Mouse (Mus musculus): Measurements from ENCODE around the gene Lhb. TPM values are rescaled to one million over a fixed set of nuclear protein-coding genes. Genes with fewer than 3 reads are reported as not detected.
"Not testable (repeated sequence)": the region's sequence is repeated elsewhere in the genome, so short reads cannot be mapped to it uniquely, and the experiment has no call there.

Gene Lhb
- polyA plus RNA-seq, 1 experiment from 2014 or later: 1.5 TPM

DNA sequence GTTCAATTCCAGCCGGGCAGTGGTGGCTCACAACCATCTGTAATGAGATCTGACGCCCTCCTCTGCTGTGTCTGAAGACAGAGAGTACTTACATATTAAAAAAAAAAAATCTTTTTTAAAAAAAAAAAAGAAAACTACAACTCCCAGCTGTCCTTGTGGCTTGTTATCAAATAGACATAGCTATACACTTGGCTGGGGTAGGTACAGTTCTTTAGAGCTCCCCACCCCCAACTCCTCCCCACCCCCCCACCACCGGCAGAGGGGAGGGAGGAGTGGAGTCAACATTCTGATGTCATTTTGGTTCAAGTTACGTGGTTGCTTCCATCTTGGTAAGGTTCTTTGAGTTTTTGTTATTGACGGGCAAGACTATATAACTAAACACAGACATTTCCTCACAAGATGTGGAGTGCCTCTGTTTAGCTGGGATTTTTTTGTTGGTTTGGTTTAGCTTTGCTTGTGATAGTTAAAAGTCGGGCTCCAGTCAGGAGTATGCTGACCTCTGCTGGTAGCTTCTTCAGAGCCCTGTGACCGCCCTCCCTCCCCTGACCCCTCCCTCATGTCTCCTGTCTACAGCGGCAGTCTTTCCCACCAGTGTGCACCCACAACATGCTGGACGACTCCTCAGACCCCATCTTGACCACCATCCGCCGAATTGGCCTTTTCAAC, 26.8 kb downstream of the Lhb start:
- Histone ChIP-seq H3K36me3 (peaks cover 73% of the 10 kb centered on the region), H3K27ac (no peak overlapping the region), H3K4me1 (replicated peaks) (0 out of 2 replicates have a peak, but pooled peaks cover 3% of the 10 kb centered on the region), H3K27me3 (ENCODE audit: insufficient read depth, poor library complexity, severe bottlenecking) (no peaks in the 10 kb centered on the region), H3K9me3 (no peaks in the 10 kb centered on the region), H3K4me3 (no peak overlapping the region)
- peak; percentile 32 for DNase-seq (ENCODE audit: low spot score)
- WGBS: 32% methylated on average over 11 of the region's 11 CpGs

DNA sequence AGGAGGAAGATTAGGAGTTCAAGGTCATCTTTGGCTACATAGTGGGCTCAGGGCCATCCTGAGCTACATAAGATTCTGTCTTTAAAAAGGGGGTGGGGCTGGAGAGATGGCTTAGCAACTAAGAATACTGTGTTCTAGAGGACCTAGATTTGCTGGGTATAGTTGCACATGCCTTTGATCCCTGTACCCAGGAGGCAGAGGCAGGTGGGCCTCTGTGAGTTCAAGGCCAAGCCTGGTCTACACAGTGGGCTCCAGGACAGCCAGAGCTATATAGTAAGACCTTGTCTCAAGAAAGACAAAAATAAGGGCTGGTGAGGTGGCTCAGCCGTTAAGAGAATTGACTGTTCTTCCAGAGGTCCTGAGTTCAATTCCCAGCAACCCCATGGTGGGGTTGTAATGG, 29.4 kb downstream of the Lhb start:
- Histone ChIP-seq H3K27me3 (ENCODE audit: insufficient read depth, poor library complexity, severe bottlenecking) (no peaks in the 10 kb centered on the region), H3K36me3 (peaks cover 71% of the 10 kb centered on the region), H3K4me1 (replicated peaks) (0 out of 2 replicates have a peak, but pooled peaks cover 3% of the 10 kb centered on the region), H3K27ac (no peak overlapping the region), H3K9me3 (no peaks in the 10 kb centered on the region), H3K4me3 (no peak overlapping the region)
- WGBS: 94% methylated on average over 1 of the region's 1 CpGs
- no peak for DNase-seq (ENCODE audit: low spot score)

DNA sequence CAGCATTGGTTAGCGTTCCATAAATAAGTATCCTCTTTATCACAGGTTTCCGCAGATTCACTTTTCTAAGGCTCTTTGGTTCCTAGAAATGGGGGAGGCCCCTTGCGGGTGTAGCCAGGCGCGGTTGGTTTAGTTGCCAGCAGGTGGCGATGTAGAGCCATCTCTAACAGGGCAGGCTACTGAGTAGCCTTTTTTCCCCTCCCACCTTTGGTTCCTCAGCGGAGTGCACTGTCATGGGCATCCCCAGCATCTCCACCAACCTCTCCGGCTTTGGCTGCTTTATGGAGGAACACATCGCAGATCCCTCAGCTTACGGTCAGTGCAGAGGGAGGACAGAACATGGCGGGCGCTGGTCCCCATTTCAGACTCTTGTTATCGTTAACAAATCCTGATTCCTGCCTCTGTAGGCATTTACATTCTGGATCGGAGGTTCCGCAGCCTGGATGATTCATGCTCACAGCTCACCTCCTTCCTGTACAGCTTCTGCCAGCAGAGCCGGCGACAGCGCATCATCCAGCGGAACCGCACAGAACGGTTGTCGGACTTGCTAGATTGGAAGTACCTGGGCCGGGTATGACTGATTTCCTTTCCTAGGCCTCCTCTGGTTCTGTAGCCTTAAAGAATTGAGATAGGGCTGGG, 30.8 kb downstream of the Lhb start:
- Histone ChIP-seq H3K4me1 (replicated peaks) (0 out of 2 replicates have a peak, but pooled peaks cover 3% of the 10 kb centered on the region), H3K36me3 (peaks cover 73% of the 10 kb centered on the region), H3K9me3 (no peaks in the 10 kb centered on the region), H3K27me3 (ENCODE audit: insufficient read depth, poor library complexity, severe bottlenecking) (no peaks in the 10 kb centered on the region), H3K27ac (no peak overlapping the region), H3K4me3 (peak overlapping the region; percentile 4; the same call in 1 of the 2 replicates)
- 53% methylated on average over 23 of the region's 23 CpGs for WGBS
- peak; percentile 81 for DNase-seq (ENCODE audit: low spot score)

DNA sequence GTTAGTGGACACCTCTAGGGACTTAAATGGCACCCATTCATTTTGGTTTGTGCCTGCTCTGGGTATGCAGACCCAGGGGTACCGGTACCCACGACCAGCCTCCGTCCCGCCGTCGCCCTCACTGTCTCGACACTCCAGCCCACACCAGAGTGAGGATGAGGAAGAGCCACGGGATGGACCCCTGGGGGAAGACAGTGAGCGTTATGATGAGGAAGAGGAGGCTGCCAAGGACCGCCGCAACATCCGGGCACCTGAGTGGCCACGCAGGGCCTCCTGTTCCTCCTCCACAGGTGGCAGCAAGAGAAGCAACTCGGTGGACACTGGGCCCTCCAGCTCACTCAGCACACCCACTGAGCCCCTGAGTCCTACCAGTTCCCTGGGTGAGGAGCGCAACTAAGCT, 34.4 kb downstream of the Lhb start:
- H3K4me3 ChIP-seq: no peak overlapping the region
- DNase-seq (ENCODE audit: low spot score): no peak
- WGBS: 89% methylated on average over 15 of the region's 15 CpGs
- no peaks in the 10 kb centered on the region for H3K27me3 ChIP-seq (ENCODE audit: insufficient read depth, poor library complexity, severe bottlenecking)
- H3K27ac ChIP-seq: no peak overlapping the region
- peaks cover 24% of the 10 kb centered on the region for H3K4me1 ChIP-seq (replicated peaks)
- H3K36me3 ChIP-seq: peaks cover 73% of the 10 kb centered on the region
- no peaks in the 10 kb centered on the region for H3K9me3 ChIP-seq

DNA sequence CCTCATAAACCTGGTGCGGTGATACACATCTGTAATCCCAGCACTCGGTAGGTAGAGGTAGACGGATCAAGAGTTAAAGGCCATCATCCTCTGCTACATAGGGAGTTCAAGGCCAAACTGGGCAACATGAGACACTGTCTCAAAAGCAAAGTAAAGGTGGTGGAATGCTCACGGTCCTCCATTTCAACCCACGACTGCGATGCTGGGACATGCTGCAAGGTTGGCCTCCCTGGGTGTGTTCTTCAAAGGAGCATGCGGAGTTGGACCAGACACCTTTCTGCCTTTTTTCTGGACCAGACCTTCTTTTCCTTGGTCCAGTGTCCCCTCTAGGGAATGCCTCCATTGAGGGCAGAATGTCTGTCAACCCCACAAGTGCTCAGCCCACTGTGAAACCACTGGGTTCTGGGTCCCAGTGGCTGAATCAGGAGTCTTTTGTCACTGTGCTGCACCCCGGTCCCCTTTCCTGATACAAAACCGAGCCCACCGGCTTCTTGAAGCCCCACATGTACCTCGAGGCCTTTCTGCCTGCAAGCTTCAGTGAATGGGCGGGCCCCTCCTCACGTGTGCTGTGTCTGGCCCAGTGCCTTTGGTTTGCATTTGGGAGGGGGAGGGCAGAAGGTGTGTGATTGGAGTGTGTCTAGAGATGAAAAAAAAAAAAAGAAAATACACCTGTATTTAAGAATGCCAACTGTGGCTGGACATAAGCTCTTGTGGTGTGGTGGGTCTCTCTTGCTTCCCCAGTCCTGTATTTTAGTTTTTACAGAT, 35.5 kb downstream of the Lhb start:
- Histone ChIP-seq H3K4me1 (replicated peaks) (peaks cover 36% of the 10 kb centered on the region), H3K9me3 (no peaks in the 10 kb centered on the region), H3K36me3 (peaks cover 74% of the 10 kb centered on the region), H3K27ac (no peak overlapping the region), H3K27me3 (ENCODE audit: insufficient read depth, poor library complexity, severe bottlenecking) (no peaks in the 10 kb centered on the region), H3K4me3 (peak overlapping the region; percentile 91; the same call in 1 of the 2 replicates)
- 81% methylated on average over 13 of the region's 13 CpGs for WGBS
- DNase-seq (ENCODE audit: low spot score): no peak

DNA sequence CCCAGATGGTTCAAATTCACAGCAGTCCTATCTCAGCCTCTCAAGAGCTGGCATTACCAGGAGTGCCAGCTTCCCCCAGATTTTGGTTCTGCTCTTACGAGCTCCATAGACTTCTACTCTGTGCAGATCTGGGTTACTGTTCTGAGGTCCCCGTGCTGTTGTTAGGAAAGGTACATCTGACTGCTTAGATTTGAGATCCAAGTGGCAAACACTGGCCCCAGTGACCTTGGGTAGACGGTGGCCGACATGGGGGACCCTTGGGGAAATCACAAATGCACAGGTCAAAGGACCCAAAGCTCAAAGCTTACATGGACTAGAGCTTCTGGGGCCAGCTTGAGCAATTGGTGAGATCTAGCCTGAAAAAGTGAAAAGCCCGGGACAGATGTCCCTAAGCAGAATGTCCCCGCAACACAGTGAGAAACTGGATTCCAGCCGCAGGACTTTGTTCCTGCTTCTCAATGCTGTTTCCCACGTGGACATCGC, 36.1 kb downstream of the Lhb start:
- WGBS: 58% methylated on average over 9 of the region's 9 CpGs
- peak overlapping the region; percentile 91; the same call in 1 of the 2 replicates for H3K4me3 ChIP-seq
- no peaks in the 10 kb centered on the region for H3K9me3 ChIP-seq
- H3K27ac ChIP-seq: no peak overlapping the region
- DNase-seq (ENCODE audit: low spot score): peak; percentile 36
- no peaks in the 10 kb centered on the region for H3K27me3 ChIP-seq (ENCODE audit: insufficient read depth, poor library complexity, severe bottlenecking)
- H3K4me1 ChIP-seq (replicated peaks): peaks cover 42% of the 10 kb centered on the region
- H3K36me3 ChIP-seq: peaks cover 78% of the 10 kb centered on the region

DNA sequence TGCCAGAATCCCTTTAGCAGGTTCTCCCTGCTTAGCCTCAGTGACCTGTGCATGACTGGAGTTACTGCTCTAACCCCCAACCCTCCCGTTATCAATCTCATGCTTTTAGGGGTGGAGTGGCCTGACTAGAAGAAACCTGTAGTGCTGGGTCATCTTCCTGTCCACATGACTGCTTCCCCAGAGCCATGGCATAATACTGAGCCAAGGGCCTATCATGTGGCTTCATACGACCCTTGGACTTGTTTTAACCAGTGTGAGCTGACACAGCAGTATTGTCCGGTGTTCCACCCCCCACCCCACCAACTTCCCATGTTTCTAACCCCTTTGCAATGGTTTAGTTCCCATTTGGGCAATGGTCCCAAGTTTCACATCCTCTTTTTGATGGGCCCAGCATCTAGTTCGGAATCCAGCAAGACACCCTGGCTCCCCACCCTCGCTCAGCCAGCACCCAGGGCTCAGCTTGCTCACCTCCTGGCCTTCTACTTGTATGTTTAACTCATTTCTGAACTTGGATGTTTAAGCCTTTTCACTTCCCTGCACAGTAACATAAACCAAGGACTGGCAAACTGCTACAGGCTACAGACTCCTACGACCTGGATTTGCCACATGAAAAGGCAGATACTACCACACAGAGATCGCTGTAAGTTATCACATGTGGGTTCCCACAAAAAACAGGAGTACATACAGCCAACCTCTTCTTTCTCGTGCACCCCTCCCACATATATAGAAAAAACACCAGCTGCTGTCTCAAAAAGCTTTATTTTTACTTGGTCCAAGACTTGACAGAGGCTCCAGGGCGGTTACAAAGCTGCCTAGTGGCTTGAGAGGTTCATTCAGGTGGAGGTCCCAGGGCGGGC, 36.8 kb downstream of the Lhb start:
- H3K4me1 ChIP-seq (replicated peaks): peaks cover 44% of the 10 kb centered on the region
- no peaks in the 10 kb centered on the region for H3K9me3 ChIP-seq
- peak overlapping the region; percentile 96; the same call in 1 of the 2 replicates for H3K27ac ChIP-seq
- 76% methylated on average over 10 of the region's 10 CpGs for WGBS
- peaks cover 77% of the 10 kb centered on the region for H3K36me3 ChIP-seq
- DNase-seq (ENCODE audit: low spot score): no peak
- no peaks in the 10 kb centered on the region for H3K27me3 ChIP-seq (ENCODE audit: insufficient read depth, poor library complexity, severe bottlenecking)
- H3K4me3 ChIP-seq: peak overlapping the region; percentile 91

GRCm38 (mm10) chr7:45458748-45459563, 38.3 kb downstream of the Lhb start:
- H3K27ac ChIP-seq: peak overlapping the region; percentile 96
- peak overlapping the region; percentile 91 for H3K4me3 ChIP-seq
- H3K4me1 ChIP-seq (replicated peaks): peaks cover 44% of the 10 kb centered on the region
- H3K36me3 ChIP-seq: peaks cover 78% of the 10 kb centered on the region
- H3K9me3 ChIP-seq: no peaks in the 10 kb centered on the region
- peak; percentile 88 for DNase-seq (ENCODE audit: low spot score)
- H3K27me3 ChIP-seq (ENCODE audit: insufficient read depth, poor library complexity, severe bottlenecking): no peaks in the 10 kb centered on the region
- WGBS: under 1% methylated on average over 43 of the region's 43 CpGs

- not testable (repeated sequence) for H3K27me3 ChIP-seq (ENCODE audit: insufficient read depth, poor library complexity, severe bottlenecking); H3K9me3 ChIP-seq
- Histone ChIP-seq H3K27ac (peak within 1 kb of the TSS; percentile 96), H3K4me3 (peak within 1 kb of the TSS; percentile 91), H3K36me3 (peaks cover 78% of the 10 kb centered on the region), H3K4me1 (replicated peaks) (peaks cover 44% of the 10 kb centered on the region)
- 0% methylated on average over 37 of the region's 37 CpGs for WGBS
- peak; percentile 98 for DNase-seq (ENCODE audit: low spot score)
Observed at GRCm38 (mm10) chr7:45459564-45460140, 39.0 kb downstream of the Lhb start, which contains the start of gene Ftl1. TSS of gene Ftl1 (minus strand) at chr7:45459884.

DNA sequence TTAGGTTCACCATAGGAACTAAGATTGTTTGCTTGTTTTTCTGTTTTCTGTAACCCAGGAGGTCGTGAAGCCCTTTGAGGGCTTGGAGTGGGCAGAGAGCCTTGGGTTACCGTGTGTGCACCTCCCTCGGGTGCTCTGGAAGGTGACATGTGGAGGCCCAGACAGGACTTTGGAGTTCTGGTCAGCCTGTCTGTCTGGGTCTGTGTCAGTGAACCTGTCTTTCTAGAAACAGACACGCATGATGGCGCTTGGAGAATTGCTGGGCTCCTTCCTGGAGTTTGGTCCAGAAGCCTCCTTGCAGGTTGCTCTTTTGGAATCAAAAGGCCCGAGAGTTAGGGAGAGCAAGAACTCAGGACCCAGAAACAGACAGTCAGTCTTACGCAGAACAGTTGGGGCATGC, 39.8 kb downstream of the Lhb start:
- peaks cover 50% of the 10 kb centered on the region for H3K4me1 ChIP-seq (replicated peaks)

DNA sequence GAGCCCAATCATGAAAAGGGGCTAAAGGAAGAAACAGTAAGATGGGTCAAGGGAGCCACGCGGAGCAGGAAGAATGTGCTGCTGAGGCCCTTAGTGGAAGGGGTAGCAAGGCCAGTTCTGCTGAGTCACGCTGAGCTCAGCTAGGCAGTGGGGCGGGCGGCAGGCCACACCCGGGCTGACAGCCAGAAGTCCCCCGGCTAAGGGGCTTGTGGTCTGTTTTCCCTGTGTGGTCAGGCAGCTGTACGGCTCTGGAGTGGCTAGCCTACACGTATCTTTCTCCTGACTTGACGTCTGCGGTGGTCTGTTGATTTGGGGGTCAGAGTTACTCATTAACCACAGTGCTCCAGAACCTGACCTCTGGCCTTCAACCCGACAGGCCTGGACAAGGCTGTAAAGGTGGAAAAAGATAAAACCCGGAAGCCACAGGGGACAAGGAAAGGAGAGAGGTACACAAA, 40.3 kb downstream of the Lhb start:
- peak; percentile 55 for DNase-seq (ENCODE audit: low spot score)
- Histone ChIP-seq H3K4me3 (peak overlapping the region; percentile 91), H3K9me3 (no peaks in the 10 kb centered on the region), H3K27me3 (ENCODE audit: insufficient read depth, poor library complexity, severe bottlenecking) (no peaks in the 10 kb centered on the region), H3K27ac (peak overlapping the region; percentile 96), H3K36me3 (peaks cover 76% of the 10 kb centered on the region), H3K4me1 (replicated peaks) (peaks cover 55% of the 10 kb centered on the region)
- 32% methylated on average over 13 of the region's 13 CpGs for WGBS

More for the DNA sequence above, 39.8 kb downstream of the Lhb start:
- no peaks in the 10 kb centered on the region for H3K27me3 ChIP-seq (ENCODE audit: insufficient read depth, poor library complexity, severe bottlenecking)
- H3K4me3 ChIP-seq: peak overlapping the region; percentile 91
- peak overlapping the region; percentile 96 for H3K27ac ChIP-seq
- WGBS: 77% methylated on average over 7 of the region's 7 CpGs
- no peaks in the 10 kb centered on the region for H3K9me3 ChIP-seq
- H3K36me3 ChIP-seq: peaks cover 78% of the 10 kb centered on the region
- peak; percentile 18 for DNase-seq (ENCODE audit: low spot score)

Data from hindbrain, embryonic 10.5 days (tissue).